Mouse (Mus musculus) stomach, postnatal 0 days (tissue): ENCODE measurements around the gene Cbarp.

Source experiments
- CTCF ChIP-seq: IDR thresholded peaks from 2 replicates; pipeline ENCODE4 v1.5.1; 2016; ENCODE audit warnings: antibody characterized with exemption, low read depth, mild to moderate bottlenecking, moderate library complexity
- EP300 ChIP-seq: optimal IDR thresholded peaks from 2 replicates; pipeline ENCODE3; 2016; ENCODE audit warnings: antibody characterized with exemption

GRCm38 (mm10) chr10:80114341-80115284 lies 26.0 kb downstream of the Cbarp start:
- TF ChIP-seq CTCF, result peak; percentile 98
- no peak for TF ChIP-seq EP300
